Mouse (Mus musculus): ENCODE results near the gene Susd2.

DNA sequence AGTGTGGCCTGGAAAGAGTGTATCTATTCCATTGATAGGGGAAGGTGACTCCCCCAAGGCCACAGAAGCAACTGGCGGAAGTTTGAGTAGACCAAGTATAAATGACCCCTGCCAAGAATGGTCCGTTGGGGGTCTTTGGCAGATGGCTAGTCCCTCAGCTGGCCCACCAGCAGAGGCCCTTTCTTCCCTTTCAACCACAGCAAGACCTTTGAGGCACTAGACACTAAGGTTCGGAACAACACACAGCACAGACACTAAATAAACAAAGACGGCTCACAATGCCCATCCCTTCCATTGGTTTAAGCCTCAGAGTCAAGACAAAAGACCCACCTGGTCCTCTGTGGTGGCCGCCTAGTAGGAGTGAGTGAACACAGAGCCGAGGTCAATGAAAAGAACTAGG, 35.4 kb upstream of the Susd2 start:
- TF ChIP-seq CTCF (IDR thresholded peaks at IDR 0.05; ENCODE audit: borderline replicate concordance, control insufficient read depth, extremely low read depth, insufficient read depth, low read length, poor library complexity) (no peak), POLR2A (IDR thresholded peaks at IDR 0.05; ENCODE audit: control insufficient read depth, extremely low read depth, insufficient read depth, low read length, poor library complexity) (no peak)
